ENCODE assay signal across 20 mouse cellular contexts in genomic region chr5:117370592-117370991, GRCm38 (mm10). TPM values are rescaled to one million over a fixed set of nuclear protein-coding genes. Genes with fewer than 3 reads are reported as not detected.
DNase-seq lines count a peak whose midpoint lies in the region; ATAC-seq lines count a peak whose summit lies in the region.
"Had no signal": no experiment of that assay in that cellular context is flagged by ENCODE, and none has a peak within 500 bp of the region (broad histone marks: within the 10 kb centered on the region; RNA-seq: fewer than 3 reads in every experiment).

No protein-coding gene starts in this region.

- no peaks in the 10 kb centered on the region for H3K27me3 ChIP-seq in forebrain, embryonic 13.5 days
- no peaks in the 10 kb centered on the region for H3K27me3 ChIP-seq in forebrain, embryonic 16.5 days (replicated peaks; ENCODE audit: control insufficient read depth, insufficient read depth, low read length)
- H3K27me3 ChIP-seq: midbrain, embryonic 12.5 days; neural tube, embryonic 12.5 days had no signal

- ATAC-seq in forebrain, embryonic 13.5 days, result no peak
- no peak for ATAC-seq in forebrain, embryonic 16.5 days
- no peak for ATAC-seq in erythroid progenitor cell, adult 5-6 weeks (replicated peaks; ENCODE audit: low FRiP score, poor library complexity, severe bottlenecking)
- ATAC-seq: hindbrain, embryonic 16.5 days; intestine, embryonic 16.5 days had no signal

- no peak overlapping the region for H3K27ac ChIP-seq in forebrain, embryonic 13.5 days
- H3K27ac ChIP-seq in forebrain, embryonic 16.5 days (ENCODE audit: low read length), result no peak overlapping the region
- H3K27ac ChIP-seq: heart, adult 2 months; midbrain, embryonic 12.5 days; neural tube, embryonic 12.5 days had no signal

- H3K4me2 ChIP-seq in forebrain, embryonic 13.5 days, result no peak overlapping the region
- no peak overlapping the region for H3K4me2 ChIP-seq in forebrain, embryonic 16.5 days (ENCODE audit: low read length)
- H3K4me2 ChIP-seq: liver, embryonic 11.5 days; midbrain, embryonic 12.5 days; neural tube, embryonic 12.5 days had no signal

- DNase-seq in lung, postnatal 14 days, result peak; percentile 18
- no peak for DNase-seq in lung, postnatal 25 days (ENCODE audit: low spot score)
- DNase-seq in adrenal gland, postnatal 36 days, result peak; percentile 41 to 56
- peak; percentile 66 for DNase-seq in kidney, postnatal 14 days
- DNase-seq: B cell, adult 2 months; cerebellum, adult 2 months; gastrocnemius, postnatal 14 days; heart, adult 2 months; lung, adult 18-20 months; right cerebral cortex, postnatal 14 days; spleen, adult 18-20 months; thymus, adult 2 months had no signal

- WGBS in forebrain, embryonic 13.5 days, result 95% methylated on average over 10 of the region's 10 CpGs
- WGBS in forebrain, embryonic 16.5 days, result 84% methylated on average over 10 of the region's 10 CpGs

- H3K4me1 ChIP-seq in forebrain, embryonic 13.5 days, result no peaks in the 10 kb centered on the region
- H3K4me1 ChIP-seq in forebrain, embryonic 16.5 days (replicated peaks; ENCODE audit: control insufficient read depth, insufficient read depth, low read length), result no peaks in the 10 kb centered on the region
- H3K4me1 ChIP-seq: midbrain, embryonic 12.5 days had no signal

- H3K4me3 ChIP-seq in forebrain, embryonic 13.5 days, result no peak overlapping the region
- H3K4me3 ChIP-seq in forebrain, embryonic 16.5 days (replicated peaks; ENCODE audit: low read length), result no peak overlapping the region
- H3K4me3 ChIP-seq: heart, adult 2 months; midbrain, embryonic 12.5 days; neural tube, embryonic 12.5 days had no signal

- 0 out of 2 replicates have a peak overlapping the region, but pooled peaks have one; percentile 21 for H3K9ac ChIP-seq in forebrain, embryonic 13.5 days
- H3K9ac ChIP-seq in forebrain, embryonic 16.5 days (replicated peaks; ENCODE audit: low read depth, low read length), result no peak overlapping the region
- H3K9ac ChIP-seq: midbrain, embryonic 12.5 days; neural tube, embryonic 12.5 days had no signal

- peaks cover 97% of the 10 kb centered on the region for H3K36me3 ChIP-seq in forebrain, embryonic 13.5 days (ENCODE audit: poor library complexity, severe bottlenecking)
- peaks cover 23% of the 10 kb centered on the region for H3K36me3 ChIP-seq in forebrain, embryonic 16.5 days (ENCODE audit: control insufficient read depth, insufficient read depth)

- H3K9me3 ChIP-seq in forebrain, embryonic 13.5 days (replicated peaks), result no peaks in the 10 kb centered on the region
- H3K9me3 ChIP-seq in forebrain, embryonic 16.5 days (ENCODE audit: control insufficient read depth, low read length), result no peaks in the 10 kb centered on the region
- H3K9me3 ChIP-seq: midbrain, embryonic 12.5 days; neural tube, embryonic 12.5 days had no signal

RNA-seq across cellular contexts. Expression of gene Wsb2, which starts 13.5 kb away (rescaled TPM):
- polyA plus RNA-seq in forebrain, embryonic 13.5 days (2015; fragmentation: Nextera tagmentation; extraction: Ambion mirVana), result 86.2 and 99.0 TPM in 2 replicates
- 216 and 227 TPM in 2 replicates for polyA plus RNA-seq in forebrain, embryonic 16.5 days (2015; fragmentation: Nextera tagmentation; extraction: Ambion mirVana)
- total RNA-seq in adrenal gland, postnatal 36 days (2021), result 100 to 1,000 TPM; 134 to 135 TPM
- 6.1 and 13.4 TPM in 2 replicates for total RNA-seq in erythroid progenitor cell, adult 5-6 weeks (2015; ENCODE audit: low replicate concordance)
- 3.8 and 7.7 TPM in 2 replicates for total RNA-seq in erythroid progenitor cell, adult 5-6 weeks (2017; ENCODE audit: low replicate concordance)

RNA-seq across cellular contexts. Expression of gene Rfc5, which starts 18.3 kb away (rescaled TPM):
- 68.3 and 90.8 TPM in 2 replicates for polyA plus RNA-seq in forebrain, embryonic 13.5 days (2015; fragmentation: Nextera tagmentation; extraction: Ambion mirVana)
- polyA plus RNA-seq in forebrain, embryonic 16.5 days (2015; fragmentation: Nextera tagmentation; extraction: Ambion mirVana), result 40.7 and 53.5 TPM in 2 replicates
- total RNA-seq in adrenal gland, postnatal 36 days (2021), result 1 to 10 TPM; 7.5 to 8.7 TPM
- total RNA-seq in erythroid progenitor cell, adult 5-6 weeks (2015; ENCODE audit: low replicate concordance), result 26.4 and 28.8 TPM in 2 replicates
- 30.8 and 54.1 TPM in 2 replicates for total RNA-seq in erythroid progenitor cell, adult 5-6 weeks (2017; ENCODE audit: low replicate concordance)

RNA-seq across cellular contexts. Expression of gene Ksr2, which starts 43.2 kb away (rescaled TPM):
- polyA plus RNA-seq in forebrain, embryonic 13.5 days (2015; fragmentation: Nextera tagmentation; extraction: Ambion mirVana), result 2.5 and 3.2 TPM in 2 replicates
- 4.3 and 7.5 TPM in 2 replicates for polyA plus RNA-seq in forebrain, embryonic 16.5 days (2015; fragmentation: Nextera tagmentation; extraction: Ambion mirVana)
- total RNA-seq in adrenal gland, postnatal 36 days (2021), result 1 to 10 TPM; 2.5 to 3.9 TPM
- under 0.01 and 0.36 TPM in 2 replicates for total RNA-seq in erythroid progenitor cell, adult 5-6 weeks (2015; ENCODE audit: low replicate concordance)
- not detected in 2 replicates for total RNA-seq in erythroid progenitor cell, adult 5-6 weeks (2017; ENCODE audit: low replicate concordance)

RNA-seq across cellular contexts. Expression of gene Vsig10, which starts 51.7 kb away (rescaled TPM):
- 0.98 and 2.6 TPM in 2 replicates for polyA plus RNA-seq in forebrain, embryonic 13.5 days (2015; fragmentation: Nextera tagmentation; extraction: Ambion mirVana)
- polyA plus RNA-seq in forebrain, embryonic 16.5 days (2015; fragmentation: Nextera tagmentation; extraction: Ambion mirVana), result 1.5 and 2.1 TPM in 2 replicates
- 10 to 100 TPM; 16.3 to 23.0 TPM for total RNA-seq in adrenal gland, postnatal 36 days (2021)
- total RNA-seq in erythroid progenitor cell, adult 5-6 weeks (2015; ENCODE audit: low replicate concordance), result not detected in 2 replicates
- 0.98 TPM in 1 of 2 replicates, not detected in the other for total RNA-seq in erythroid progenitor cell, adult 5-6 weeks (2017; ENCODE audit: low replicate concordance)

Comparison
In these comparisons a context has a peak if more than half of its experiments do, and no peak if none do; other contexts are left out.
1. RNA of gene Wsb2, which starts 13.5 kb away (total RNA-seq): 134 to 135 TPM in adrenal gland, postnatal 36 days; 3.8 to 13.4 TPM in erythroid progenitor cell, adult 5-6 weeks; every median in the first group is over 4 times any median in the second.